Mouse (Mus musculus) E14TG2a.4 (cell line): ENCODE measurements around the gene Hnrnpk.

Experiments used
- CTCF ChIP-seq: conservative IDR thresholded peaks from 2 replicates; pipeline ENCODE4 v1.5.1; 2014; ENCODE audit warnings: low read length
- NANOG ChIP-seq: IDR thresholded peaks from 2 replicates; pipeline ENCODE4 v1.6.1; 2014; ENCODE audit warnings: borderline replicate concordance, low read length, mixed read lengths
- POU5F1 ChIP-seq: IDR thresholded peaks from 2 replicates; pipeline ENCODE4 v1.6.1; 2014; ENCODE audit warnings: low read length, borderline replicate concordance

- TF ChIP-seq CTCF (no peak), POU5F1 (no peak), NANOG (no peak)
These were observed 16.1 kb upstream of the Hnrnpk start for GRCm38 (mm10) chr13:58419266-58419665.
